Mouse (Mus musculus): ENCODE measurements around the gene Jarid2. TPM values are rescaled to one million over a fixed set of nuclear protein-coding genes. Genes with fewer than 3 reads are reported as not detected.

Gene Jarid2
- polyA plus RNA-seq, 1 experiment = 21.0 TPM

- Histone ChIP-seq H3K4me1 (ENCODE audit: control insufficient read depth, insufficient read depth, low read length) (peaks cover 2% of the 10 kb centered on the region), H3K27ac (ENCODE audit: control insufficient read depth, insufficient read depth, low read depth, low read length) (no peak overlapping the region), H3K36me3 (ENCODE audit: control insufficient read depth, insufficient read depth, low read length) (no peaks in the 10 kb centered on the region; the same call in 1 of the 2 replicates), H3K27me3 (ENCODE audit: control insufficient read depth, insufficient read depth, low read length) (no peaks in the 10 kb centered on the region), H3K4me3 (ENCODE audit: control insufficient read depth, low read depth, low read length) (no peak overlapping the region)
- TF ChIP-seq CTCF (IDR thresholded peaks at IDR 0.05; ENCODE audit: control insufficient read depth, insufficient read depth, insufficient replicate concordance, low read depth, low read length) (no peak), POLR2A (IDR thresholded peaks at IDR 0.05; ENCODE audit: control insufficient read depth, low read depth, low read length) (no peak)
These were observed 227.8 kb downstream of the Jarid2 start for GRCm38 (mm10) chr13:44957049-44957448.

DNA sequence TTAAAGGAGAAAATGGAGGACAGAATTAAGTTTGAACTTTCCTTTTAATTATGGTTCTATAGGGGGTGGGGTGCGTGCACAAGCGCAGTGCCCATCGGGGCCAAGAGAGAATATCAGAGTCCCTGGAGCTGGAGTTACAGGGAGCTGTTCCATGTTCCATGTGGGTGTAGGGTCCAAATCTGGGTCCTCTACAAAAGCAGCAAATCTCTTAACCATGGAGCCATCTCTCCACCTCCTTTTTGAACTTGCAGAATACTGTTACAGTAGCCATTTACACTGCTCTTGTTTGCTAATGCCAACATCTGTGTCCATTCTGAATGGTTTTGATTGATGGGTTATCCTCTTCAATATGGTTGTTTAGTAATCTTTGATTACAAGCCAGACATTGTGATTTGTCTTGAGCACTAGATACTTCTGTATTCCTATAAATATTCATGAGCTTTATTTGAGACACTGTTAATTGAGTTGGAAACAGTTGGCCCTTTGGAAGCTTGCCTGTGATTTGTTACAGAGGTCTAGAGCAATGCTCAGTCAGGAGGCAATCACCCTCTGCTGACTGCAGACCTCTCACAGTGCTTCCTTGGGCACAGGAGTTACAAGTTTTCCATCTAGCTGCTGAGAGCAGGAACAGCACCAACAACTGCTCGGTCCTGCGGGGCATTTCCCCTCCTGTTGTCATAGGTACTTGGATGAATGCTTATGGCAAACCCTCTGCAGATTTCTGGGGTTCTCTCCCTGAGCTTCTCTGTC, 231.4 kb downstream of the Jarid2 start:
- TF ChIP-seq POLR2A (IDR thresholded peaks at IDR 0.05; ENCODE audit: control insufficient read depth, low read depth, low read length) = no peak
- no peak for TF ChIP-seq CTCF (IDR thresholded peaks at IDR 0.05; ENCODE audit: control insufficient read depth, insufficient read depth, insufficient replicate concordance, low read depth, low read length)
- no peaks in the 10 kb centered on the region; the same call in 1 of the 2 replicates for H3K36me3 ChIP-seq (ENCODE audit: control insufficient read depth, insufficient read depth, low read length)
- no peak overlapping the region for H3K4me3 ChIP-seq (ENCODE audit: control insufficient read depth, low read depth, low read length)
- H3K27me3 ChIP-seq (ENCODE audit: control insufficient read depth, insufficient read depth, low read length) = no peaks in the 10 kb centered on the region
- H3K4me1 ChIP-seq (ENCODE audit: control insufficient read depth, insufficient read depth, low read length) = no peaks in the 10 kb centered on the region
- no peak overlapping the region for H3K27ac ChIP-seq (ENCODE audit: control insufficient read depth, insufficient read depth, low read depth, low read length)

All from testis, adult 2 months (tissue).